Mouse (Mus musculus): ENCODE measurements around the gene Osbpl5. TPM values are rescaled to one million over a fixed set of nuclear protein-coding genes. Genes with fewer than 3 reads are reported as not detected.

Osbpl5 gene
- polyA plus RNA-seq, 2 experiments = 51.3 to 60.4 TPM

DNA sequence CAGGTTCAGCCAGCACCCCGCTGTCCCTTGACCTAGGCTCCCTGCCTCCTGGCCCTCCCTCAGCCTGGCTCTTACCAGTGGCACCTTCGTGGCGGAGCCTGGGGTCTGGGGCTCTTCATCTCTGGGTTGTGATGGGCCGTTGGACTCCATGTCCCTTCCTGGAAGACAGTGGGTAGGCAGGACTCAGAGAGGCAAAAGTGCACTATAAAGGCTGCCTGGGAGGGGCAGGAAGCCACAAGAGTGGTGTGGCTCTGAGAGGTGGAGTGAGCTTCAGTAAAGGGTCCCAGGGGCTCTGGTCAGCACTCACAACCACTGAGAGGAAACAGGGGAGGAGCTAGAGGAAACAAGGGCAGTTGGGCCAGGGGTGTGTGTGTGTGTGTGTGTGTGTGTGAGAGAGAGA, 43.4 kb downstream of the Osbpl5 start:
- no peak for TF ChIP-seq POLR2A (IDR thresholded peaks at IDR 0.05; ENCODE audit: borderline replicate concordance, extremely low read depth, insufficient read depth, insufficient read length)
- no peak for DNase-seq (ENCODE audit: low spot score)
- Histone ChIP-seq H3K27me3 (ENCODE audit: control insufficient read depth, insufficient read depth, low read length) (no peaks in the 10 kb centered on the region), H3K27ac (replicated peaks; ENCODE audit: low read depth, low read length) (0 out of 2 replicates have a peak overlapping the region, but pooled peaks have one; percentile 33), H3K4me3 (replicated peaks; ENCODE audit: low read length) (no peak overlapping the region), H3K4me1 (ENCODE audit: control insufficient read depth, insufficient read depth, low read length) (peaks cover 9% of the 10 kb centered on the region), H3K4me2 (replicated peaks; ENCODE audit: low read depth, low read length, severe bottlenecking) (no peak overlapping the region), H3K9me3 (ENCODE audit: control insufficient read depth, low read length) (no peaks in the 10 kb centered on the region), H3K9ac (ENCODE audit: low read depth, low read length, severe bottlenecking) (no peak overlapping the region), H3K36me3 (ENCODE audit: control insufficient read depth, insufficient read depth, low read length) (peaks cover 59% of the 10 kb centered on the region)
- WGBS = 83% methylated on average over 4 of the region's 4 CpGs
- no peak for ATAC-seq (ENCODE audit: low FRiP score, low read depth)

- DNase-seq (ENCODE audit: low spot score) (no peak), ATAC-seq (ENCODE audit: low FRiP score, low read depth) (no peak; the same call in 1 of the 2 replicates)
- Histone ChIP-seq H3K36me3 (ENCODE audit: control insufficient read depth, insufficient read depth, low read length) (peaks cover 63% of the 10 kb centered on the region), H3K4me2 (replicated peaks; ENCODE audit: low read depth, low read length, severe bottlenecking) (no peak overlapping the region), H3K9ac (ENCODE audit: low read depth, low read length, severe bottlenecking) (no peak overlapping the region), H3K9me3 (ENCODE audit: control insufficient read depth, low read length) (no peaks in the 10 kb centered on the region), H3K4me1 (ENCODE audit: control insufficient read depth, insufficient read depth, low read length) (peaks cover 9% of the 10 kb centered on the region), H3K4me3 (replicated peaks; ENCODE audit: low read length) (no peak overlapping the region), H3K27ac (replicated peaks; ENCODE audit: low read depth, low read length) (peak overlapping the region; percentile 33; the same call in 1 of the 2 replicates), H3K27me3 (ENCODE audit: control insufficient read depth, insufficient read depth, low read length) (no peaks in the 10 kb centered on the region)
- WGBS = 65% methylated on average over 8 of the region's 8 CpGs
- no peak for TF ChIP-seq POLR2A (IDR thresholded peaks at IDR 0.05; ENCODE audit: borderline replicate concordance, extremely low read depth, insufficient read depth, insufficient read length)
Measured at GRCm38 (mm10) chr7:143712771-143713348, 43.9 kb downstream of the Osbpl5 start.

GRCm38 (mm10) chr7:143712023-143712422, 44.8 kb downstream of the Osbpl5 start:
- no peak for TF ChIP-seq POLR2A (IDR thresholded peaks at IDR 0.05; ENCODE audit: borderline replicate concordance, extremely low read depth, insufficient read depth, insufficient read length)
- H3K27ac ChIP-seq (replicated peaks; ENCODE audit: low read depth, low read length) = no peak overlapping the region
- ATAC-seq (ENCODE audit: low FRiP score, low read depth) = no peak
- peaks cover 9% of the 10 kb centered on the region for H3K4me1 ChIP-seq (ENCODE audit: control insufficient read depth, insufficient read depth, low read length)
- H3K9ac ChIP-seq (ENCODE audit: low read depth, low read length, severe bottlenecking) = no peak overlapping the region
- H3K9me3 ChIP-seq (ENCODE audit: control insufficient read depth, low read length) = no peaks in the 10 kb centered on the region
- no peak overlapping the region for H3K4me3 ChIP-seq (replicated peaks; ENCODE audit: low read length)
- no peak overlapping the region for H3K4me2 ChIP-seq (replicated peaks; ENCODE audit: low read depth, low read length, severe bottlenecking)
- no peaks in the 10 kb centered on the region for H3K27me3 ChIP-seq (ENCODE audit: control insufficient read depth, insufficient read depth, low read length)
- WGBS = 45% methylated on average over 4 of the region's 4 CpGs
- H3K36me3 ChIP-seq (ENCODE audit: control insufficient read depth, insufficient read depth, low read length) = peaks cover 66% of the 10 kb centered on the region
- DNase-seq (ENCODE audit: low spot score) = peak; percentile 9

DNA sequence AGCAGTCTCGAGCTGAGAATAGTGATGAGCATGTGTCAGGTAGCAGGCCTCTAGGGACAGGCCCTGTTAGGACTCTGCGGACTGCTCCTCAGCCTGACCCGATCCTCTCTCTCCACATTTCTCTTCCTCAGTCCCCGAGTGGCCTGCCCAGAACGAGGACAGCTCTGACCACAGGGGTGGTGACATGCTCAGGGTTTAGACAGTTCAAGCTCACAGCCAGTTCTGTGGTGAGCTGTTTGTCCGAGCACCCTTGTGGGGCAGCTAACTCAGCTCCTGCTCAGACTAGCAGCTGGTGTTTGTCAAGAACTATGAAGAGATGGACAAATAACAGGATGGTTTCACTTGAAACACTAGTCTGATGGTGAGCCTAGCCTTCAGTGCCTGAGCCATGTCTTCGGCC, 45.4 kb downstream of the Osbpl5 start:
- no peak overlapping the region for H3K4me3 ChIP-seq (replicated peaks; ENCODE audit: low read length)
- no peak overlapping the region for H3K27ac ChIP-seq (replicated peaks; ENCODE audit: low read depth, low read length)
- H3K9me3 ChIP-seq (ENCODE audit: control insufficient read depth, low read length) = no peaks in the 10 kb centered on the region
- H3K4me2 ChIP-seq (replicated peaks; ENCODE audit: low read depth, low read length, severe bottlenecking) = no peak overlapping the region
- H3K27me3 ChIP-seq (ENCODE audit: control insufficient read depth, insufficient read depth, low read length) = no peaks in the 10 kb centered on the region
- H3K4me1 ChIP-seq (ENCODE audit: control insufficient read depth, insufficient read depth, low read length) = peaks cover 9% of the 10 kb centered on the region
- H3K36me3 ChIP-seq (ENCODE audit: control insufficient read depth, insufficient read depth, low read length) = peaks cover 69% of the 10 kb centered on the region
- ATAC-seq (ENCODE audit: low FRiP score, low read depth) = no peak
- 83% methylated on average over 7 of the region's 7 CpGs for WGBS
- DNase-seq (ENCODE audit: low spot score) = no peak
- H3K9ac ChIP-seq (ENCODE audit: low read depth, low read length, severe bottlenecking) = no peak overlapping the region
- TF ChIP-seq POLR2A (IDR thresholded peaks at IDR 0.05; ENCODE audit: borderline replicate concordance, extremely low read depth, insufficient read depth, insufficient read length) = no peak

GRCm38 (mm10) chr7:143709395-143709794, 47.4 kb downstream of the Osbpl5 start:
- no peak overlapping the region for H3K9ac ChIP-seq (ENCODE audit: low read depth, low read length, severe bottlenecking)
- H3K4me3 ChIP-seq (replicated peaks; ENCODE audit: low read length) = no peak overlapping the region
- no peak for DNase-seq (ENCODE audit: low spot score)
- no peak overlapping the region for H3K27ac ChIP-seq (replicated peaks; ENCODE audit: low read depth, low read length)
- no peaks in the 10 kb centered on the region for H3K9me3 ChIP-seq (ENCODE audit: control insufficient read depth, low read length)
- no peaks in the 10 kb centered on the region for H3K27me3 ChIP-seq (ENCODE audit: control insufficient read depth, insufficient read depth, low read length)
- WGBS = 87% methylated on average over 7 of the region's 7 CpGs
- ATAC-seq (ENCODE audit: low FRiP score, low read depth) = no peak
- peaks cover 76% of the 10 kb centered on the region for H3K36me3 ChIP-seq (ENCODE audit: control insufficient read depth, insufficient read depth, low read length)
- no peak for TF ChIP-seq POLR2A (IDR thresholded peaks at IDR 0.05; ENCODE audit: borderline replicate concordance, extremely low read depth, insufficient read depth, insufficient read length)
- peaks cover 9% of the 10 kb centered on the region for H3K4me1 ChIP-seq (ENCODE audit: control insufficient read depth, insufficient read depth, low read length)
- H3K4me2 ChIP-seq (replicated peaks; ENCODE audit: low read depth, low read length, severe bottlenecking) = no peak overlapping the region

All from limb, embryonic 14.5 days (tissue).